Mouse (Mus musculus) ES-E14 (cell line): ENCODE measurements around the gene LTO1.

ENCODE experiments used
- CHD2 ChIP-seq: IDR thresholded peaks from 2 replicates; pipeline ENCODE4 v1.6.1; 2014; ENCODE audit warnings: mild to moderate bottlenecking, low read depth, low read length, inconsistent platforms
- HCFC1 ChIP-seq: IDR thresholded peaks from 2 replicates; pipeline ENCODE4 v1.6.1; 2012; ENCODE audit warnings: low read length, inconsistent platforms, borderline replicate concordance; ENCODE audit not compliant: insufficient read depth

DNA sequence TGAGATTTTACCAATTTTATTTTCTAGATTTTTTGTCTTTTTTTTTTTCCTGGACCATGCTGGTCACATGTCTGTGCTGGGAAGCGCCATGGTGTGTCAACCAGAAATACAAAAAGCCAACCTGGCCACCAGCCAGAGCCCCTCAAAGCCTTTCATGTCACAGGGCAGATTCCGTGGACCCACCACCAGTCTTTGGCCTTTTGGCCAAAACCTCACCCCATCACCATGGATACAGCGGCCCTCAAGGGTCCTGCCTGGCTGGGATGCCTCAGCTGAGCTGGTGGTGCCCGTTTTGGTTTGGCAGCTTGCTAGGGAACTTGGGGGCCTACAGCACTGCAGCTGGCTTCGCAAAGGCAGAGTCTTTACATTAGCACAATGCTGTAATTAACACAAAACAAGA, 15.0 kb downstream of the LTO1 start:
- TF ChIP-seq CHD2 (no peak), HCFC1 (no peak)
